Mouse (Mus musculus) myocyte (in vitro differentiated cells): Measurements from ENCODE around the gene Pcdh18.

ENCODE experiments used
- CEBPB ChIP-seq: IDR thresholded peaks from 2 replicates; pipeline ENCODE4 v1.6.1; 2011; ENCODE audit warnings: mild to moderate bottlenecking, moderate library complexity; ENCODE audit not compliant: poor library complexity, insufficient read depth, severe bottlenecking
- E2F4 ChIP-seq: IDR thresholded peaks from one replicate; pipeline ENCODE4 v1.6.1; 2011; ENCODE audit warnings: mild to moderate bottlenecking, control low read depth, moderate library complexity; ENCODE audit not compliant: insufficient read depth
- MAX ChIP-seq: IDR thresholded peaks from one replicate; pipeline ENCODE4 v1.6.1; 2011; ENCODE audit warnings: low read depth, mild to moderate bottlenecking, control low read depth
- MYOD1 ChIP-seq, 3 experiments: IDR thresholded peaks; one replicate each; pipeline ENCODE4 v1.6.1; 2011; ENCODE audit warnings: control low read depth in 2 of 3, low read depth in 2 of 3, mild to moderate bottlenecking in 2 of 3, moderate library complexity in 1 of 3; ENCODE audit not compliant: insufficient read length in 2 of 3, control insufficient read depth in 1 of 3
- MYOG ChIP-seq, 3 experiments: IDR thresholded peaks; one replicate each; pipeline ENCODE4 v1.6.1; 2011; ENCODE audit warnings: control low read depth in 2 of 3, low read depth in 2 of 3, mild to moderate bottlenecking in 2 of 3; ENCODE audit not compliant: insufficient read length in 2 of 3, control insufficient read depth in 1 of 3, insufficient read depth in 1 of 3
- POLR2A ChIP-seq: IDR thresholded peaks from one replicate; pipeline ENCODE4 v1.6.1; 2011; ENCODE audit warnings: low read depth, mild to moderate bottlenecking, control low read depth, moderate library complexity; ENCODE audit not compliant: insufficient read length
- POLR2AphosphoS2 ChIP-seq: IDR thresholded peaks from one replicate; pipeline ENCODE4 v1.6.1; 2011; ENCODE audit warnings: low read depth, control low read depth; ENCODE audit not compliant: insufficient read length
- REST ChIP-seq: IDR thresholded peaks from one replicate; pipeline ENCODE4 v1.6.1; 2011; ENCODE audit warnings: mild to moderate bottlenecking, control low read depth, moderate library complexity; ENCODE audit not compliant: insufficient read depth, insufficient read length
- TCF12 ChIP-seq: IDR thresholded peaks from one replicate; pipeline ENCODE4 v1.6.1; 2011; ENCODE audit warnings: mild to moderate bottlenecking, control low read depth; ENCODE audit not compliant: poor library complexity, insufficient read depth, severe bottlenecking
- USF1 ChIP-seq: IDR thresholded peaks from one replicate; pipeline ENCODE4 v1.6.1; 2011; ENCODE audit warnings: low read depth, mild to moderate bottlenecking, control low read depth, moderate library complexity

GRCm38 (mm10) chr3:49761971-49762370 lies 4.8 kb upstream of the Pcdh18 start:
- TF ChIP-seq POLR2A, result no peak
- no peak for TF ChIP-seq POLR2AphosphoS2
- no peak for TF ChIP-seq TCF12
- no peak for TF ChIP-seq MAX
- TF ChIP-seq E2F4, result no peak
- no peak for TF ChIP-seq MYOD1 (IDR thresholded peaks at IDR 0.05; ENCODE audit: control insufficient read depth in 1 of 3, insufficient read length in 2 of 3, low read depth in 2 of 3)
- TF ChIP-seq REST, result no peak
- TF ChIP-seq USF1, result no peak
- TF ChIP-seq CEBPB, result no peak
- no peak for TF ChIP-seq MYOG (IDR thresholded peaks at IDR 0.05; ENCODE audit: control insufficient read depth in 1 of 3, insufficient read depth in 1 of 3, insufficient read length in 2 of 3, low read depth in 2 of 3)
